Mouse (Mus musculus): ENCODE data around the gene Gspt1. TPM values are rescaled to one million over a fixed set of nuclear protein-coding genes. Genes with fewer than 3 reads are reported as not detected.
"Not testable (repeated sequence)": the region's sequence is repeated elsewhere in the genome, so short reads cannot be mapped to it uniquely, and the experiment has no call there.

Gspt1 gene
- total RNA-seq (2021), result 100 to 1,000 TPM; 102 to 103 TPM
- long read RNA-seq, experiment 1, transcript Gspt1-201 (15 exons, 2,898 nt), result major isoform, 47 of 95 reads
- long read RNA-seq, experiment 1, transcript Gspt1-205 (15 exons, 3,716 nt), result minor isoform, 18 of 95 reads
- long read RNA-seq, experiment 1, partial matches to known transcripts, result 24 of 95 reads
- long read RNA-seq, experiment 1, other reads (novel, unspliced or antisense), result 5 of 95 reads
- long read RNA-seq, experiment 2, transcript Gspt1-205 (15 exons, 3,716 nt), result minor isoform, 6 of 21 reads
- long read RNA-seq, experiment 2, transcript Gspt1-201 (15 exons, 2,898 nt), result major isoform, 14 of 21 reads
- long read RNA-seq, experiment 2, partial matches to known transcripts, result 1 of 21 reads
- long read RNA-seq, experiment 2, other reads (novel, unspliced or antisense), result 0 of 21 reads

- DNase-seq, result peak; percentile 97
Observed at GRCm38 (mm10) chr16:11253898-11254722, at the start of gene Gspt1. Gspt1 (minus strand) TSS chr16:11254325.

DNA sequence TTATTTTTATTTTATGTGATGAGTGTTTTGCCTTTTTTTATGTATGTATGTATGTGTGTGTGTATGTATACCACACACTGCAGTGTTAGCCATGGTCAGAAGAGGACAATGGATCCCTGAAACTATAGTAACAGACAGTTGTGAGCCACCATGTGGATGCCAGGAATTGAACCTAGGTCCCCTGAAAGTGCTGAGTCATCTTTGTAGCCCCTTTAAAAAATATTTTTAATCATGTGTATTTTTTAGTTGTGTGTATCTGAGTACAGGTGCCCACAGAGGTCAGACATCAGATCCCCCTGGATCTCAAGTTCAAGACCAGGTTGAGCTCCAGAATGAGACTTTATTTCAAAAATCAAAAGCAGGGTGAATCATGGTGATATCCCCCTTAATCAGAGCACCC, 49.6 kb upstream of the Gspt1 start:
- DNase-seq, result no peak

DNA sequence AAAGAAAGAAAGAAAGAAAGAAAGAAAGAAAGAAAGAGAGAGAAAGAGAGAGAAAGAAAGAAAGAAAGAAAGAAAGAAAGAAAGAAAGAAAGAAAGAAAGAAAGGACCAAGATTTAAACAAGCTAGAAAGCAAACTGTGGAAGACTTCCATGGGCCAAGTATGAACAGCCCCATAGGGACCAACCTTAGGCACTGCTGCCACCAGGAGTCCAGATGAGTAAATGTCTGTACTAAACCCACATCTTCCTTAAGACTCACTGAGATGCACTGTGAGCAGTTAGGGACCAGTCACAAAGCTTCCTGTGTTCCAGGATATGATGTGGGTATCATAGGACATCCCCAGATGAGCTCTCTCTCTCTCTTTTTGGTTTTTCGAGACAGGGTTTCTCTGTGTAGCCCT, 43.6 kb upstream of the Gspt1 start:
- DNase-seq, result peak; percentile 28

GRCm38 (mm10) chr16:11295583-11295982, 41.5 kb upstream of the Gspt1 start:
- not testable (repeated sequence) for DNase-seq

DNA sequence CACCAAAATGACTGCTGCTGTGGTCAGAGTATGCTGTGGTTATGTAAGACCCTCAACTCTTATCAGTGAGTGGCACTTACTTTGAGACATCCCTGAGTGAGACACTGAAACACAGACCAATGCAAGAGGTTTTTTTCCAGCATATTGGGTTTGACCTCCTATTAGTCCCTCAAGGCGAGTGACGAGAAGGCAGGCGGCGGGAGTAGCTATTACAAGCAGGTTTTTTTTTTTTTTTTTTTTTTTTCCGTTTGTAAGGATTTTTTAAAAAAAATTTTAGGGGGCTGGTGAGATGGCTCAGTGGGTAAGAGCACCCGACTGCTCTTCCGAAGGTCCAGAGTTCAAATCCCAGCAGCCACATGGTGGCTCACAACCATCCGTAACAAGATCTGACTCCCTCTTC, 34.7 kb upstream of the Gspt1 start:
- not testable (repeated sequence) for DNase-seq

- DNase-seq, result no peak
Observed at GRCm38 (mm10) chr16:11285949-11286348, 31.8 kb upstream of the Gspt1 start.

- no peak for DNase-seq
Observed at GRCm38 (mm10) chr16:11284881-11285280, 30.8 kb upstream of the Gspt1 start.

DNA sequence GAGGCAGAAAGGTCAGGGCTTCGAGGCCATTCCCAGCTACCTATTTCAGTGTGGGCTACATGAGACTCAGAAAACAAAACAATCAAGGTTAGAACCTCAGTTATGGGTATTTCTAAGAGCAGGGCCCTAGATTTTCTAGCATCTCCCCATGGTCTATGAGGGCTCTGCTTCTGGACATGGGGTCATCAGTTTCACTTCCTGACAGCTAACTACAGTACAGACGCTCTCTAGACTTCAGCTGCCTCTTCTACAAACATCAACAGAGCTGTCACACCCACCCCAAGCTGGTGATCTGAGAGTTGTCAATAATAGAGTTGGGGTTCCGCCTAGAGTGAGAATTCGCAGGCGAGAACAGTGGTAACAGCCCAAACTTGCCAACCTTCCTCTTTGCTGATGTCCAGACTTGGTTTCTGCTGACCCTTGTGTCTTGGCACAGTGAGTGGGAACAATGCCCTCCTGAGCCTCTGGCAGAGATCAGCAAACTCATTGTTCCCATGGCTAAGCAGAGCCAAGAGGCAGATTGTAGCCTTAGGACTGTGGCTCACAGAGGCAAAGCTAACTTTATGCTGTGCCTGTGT, 28.6 kb upstream of the Gspt1 start:
- no peak for DNase-seq

DNA sequence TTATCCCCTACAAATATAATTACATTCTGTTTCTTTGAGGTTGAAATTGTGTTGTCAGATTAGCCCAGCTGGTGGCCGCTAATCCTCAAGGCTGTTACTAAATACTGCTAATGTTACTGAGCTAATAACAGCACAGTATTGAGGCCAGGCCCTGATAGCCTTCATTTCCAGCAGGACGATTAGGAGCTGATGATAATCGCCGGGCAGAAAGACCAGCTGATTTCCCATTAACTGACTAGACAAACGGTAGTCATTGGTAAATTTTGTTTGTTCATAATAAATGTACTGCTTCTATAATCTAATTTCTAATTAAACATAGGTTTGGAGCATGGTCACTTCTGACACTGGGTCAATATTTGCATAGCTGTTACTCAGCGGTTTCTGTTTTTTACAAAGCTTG, 24.7 kb upstream of the Gspt1 start:
- no peak for DNase-seq

GRCm38 (mm10) chr16:11276888-11277287, 22.8 kb upstream of the Gspt1 start:
- no peak for DNase-seq

DNA sequence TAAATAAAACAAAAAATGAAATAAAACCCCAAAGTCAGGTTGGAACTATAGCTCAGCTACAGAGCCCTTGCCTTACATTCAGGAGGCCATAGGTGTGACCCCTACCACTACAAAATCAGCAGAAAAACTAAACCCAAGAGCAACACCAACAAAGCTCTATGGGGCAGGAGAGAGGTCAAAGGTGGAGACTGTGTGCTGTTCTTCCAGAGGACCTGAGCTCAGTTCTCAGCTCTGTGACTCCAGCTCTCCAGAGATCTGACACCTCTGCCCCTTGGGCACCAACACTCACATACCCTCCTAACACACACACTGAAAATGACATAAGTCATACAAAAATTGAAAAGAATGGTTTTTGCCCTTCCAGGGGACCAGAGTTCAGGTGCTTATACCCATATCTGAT, 16.9 kb upstream of the Gspt1 start:
- no peak for DNase-seq

GRCm38 (mm10) chr16:11270642-11271041, 16.5 kb upstream of the Gspt1 start:
- no peak for DNase-seq

GRCm38 (mm10) chr16:11269808-11270207, 15.7 kb upstream of the Gspt1 start:
- no peak for DNase-seq

- no peak for DNase-seq
Observed at GRCm38 (mm10) chr16:11266556-11266955, 12.4 kb upstream of the Gspt1 start.

GRCm38 (mm10) chr16:11263266-11263665, 9.1 kb upstream of the Gspt1 start:
- no peak for DNase-seq

GRCm38 (mm10) chr16:11254723-11255164, 619 bp upstream of the Gspt1 start:
- no peak for DNase-seq

DNA sequence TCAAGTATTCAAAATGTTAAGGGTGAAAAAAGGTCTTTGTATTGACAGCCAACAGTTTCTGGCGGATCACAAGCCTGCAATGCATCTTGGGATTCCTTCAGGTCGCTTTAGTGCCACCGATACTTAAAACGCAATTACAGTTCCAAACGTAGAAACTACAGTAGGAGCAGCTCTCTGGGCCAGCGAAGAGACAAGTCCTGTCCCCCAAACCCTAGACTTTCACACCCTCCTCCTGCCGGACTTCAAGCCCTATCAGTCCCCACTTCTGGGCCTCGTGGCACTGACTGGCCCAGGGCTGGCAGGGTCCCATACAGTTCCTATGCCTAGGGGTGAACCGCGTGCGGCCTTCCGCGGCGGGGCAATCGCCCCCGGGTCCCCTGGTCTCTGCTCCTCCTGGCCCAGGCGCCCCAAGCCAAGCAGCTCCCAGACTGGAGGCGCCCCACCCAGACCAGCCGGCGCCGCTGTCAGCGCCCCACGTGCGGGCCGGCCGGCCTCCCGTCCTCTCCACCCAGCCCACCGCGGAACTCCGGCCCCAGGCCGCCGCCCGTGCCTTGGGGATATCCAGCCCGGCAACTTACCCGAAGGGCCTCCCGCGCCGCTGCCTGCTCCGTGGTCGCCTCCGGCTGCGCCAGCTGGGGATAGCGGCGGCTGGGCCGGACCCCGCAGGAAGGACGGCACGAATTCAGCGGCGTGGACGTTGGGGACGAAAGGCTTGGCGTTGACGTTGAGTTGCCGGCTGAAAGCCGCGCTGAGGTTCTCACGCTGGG, 877 bp downstream of the Gspt1 start:
- DNase-seq, result peak; percentile 63

GRCm38 (mm10) chr16:11247791-11248190, 6.3 kb downstream of the Gspt1 start:
- DNase-seq, result no peak

DNA sequence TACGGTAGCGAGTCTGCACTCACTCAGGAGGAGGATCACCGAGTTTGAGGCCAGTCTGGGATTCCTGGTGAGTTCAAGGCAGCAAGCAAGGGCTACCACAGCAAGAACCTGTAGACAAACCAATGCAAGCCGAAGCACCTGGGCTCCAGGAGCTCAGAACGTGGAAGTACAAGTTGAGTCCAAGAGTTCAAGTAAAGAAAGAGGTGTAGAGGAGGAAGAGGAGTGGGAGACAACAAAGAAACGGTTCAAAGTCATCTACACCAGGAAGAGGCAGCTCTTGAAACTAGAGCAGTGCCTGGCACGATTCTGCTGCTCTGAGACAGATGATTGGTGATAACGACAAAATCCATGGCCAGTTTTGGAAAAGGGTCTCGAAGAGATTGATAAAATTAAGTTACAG, 8.4 kb downstream of the Gspt1 start:
- no peak for DNase-seq

- DNase-seq, result no peak
Observed at GRCm38 (mm10) chr16:11242401-11242800, 11.7 kb downstream of the Gspt1 start.

- DNase-seq, result no peak
Observed at GRCm38 (mm10) chr16:11217801-11218200, 36.3 kb downstream of the Gspt1 start.

Measured in adrenal gland, postnatal 10 days (tissue).